Mouse (Mus musculus) heart, adult 2 months (tissue): Measurements from ENCODE around the gene Dkk2.

Experiments
- CTCF ChIP-seq: fragments of 200-600 bp; IDR thresholded peaks from 2 replicates; pipeline ENCODE4 v1.8.1; 2022; ENCODE audit warnings: antibody characterized with exemption, mild to moderate bottlenecking, moderate library complexity
- POLR2A ChIP-seq: fragments of 200-500 bp; IDR thresholded peaks from 2 replicates; pipeline ENCODE4 v1.6.1; 2011; ENCODE audit warnings: mild to moderate bottlenecking, low read depth, low read length, control low read depth; ENCODE audit not compliant: insufficient read depth

DNA sequence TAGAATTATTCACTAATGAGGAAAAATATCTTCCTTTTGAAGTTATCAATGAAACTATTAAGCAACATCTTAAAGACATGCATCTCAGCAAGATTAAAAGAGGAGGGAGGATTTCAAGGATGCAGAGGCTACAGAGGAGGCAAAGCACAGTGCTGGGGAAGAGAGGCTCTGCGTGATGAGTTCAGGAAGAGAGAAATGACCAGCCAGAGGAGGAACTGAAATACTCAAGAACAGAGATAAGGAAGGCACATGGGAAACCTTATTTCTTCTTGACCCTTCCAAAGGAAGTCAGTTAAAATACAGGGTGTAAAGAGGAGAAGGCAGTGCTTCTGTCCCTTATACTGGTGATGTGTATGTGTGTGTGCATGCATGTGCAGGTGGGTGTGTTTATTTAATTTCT is 49.4 kb downstream of the Dkk2 start:
- TF ChIP-seq CTCF = no peak
- TF ChIP-seq POLR2A = no peak
